Mouse (Mus musculus) ES-CJ7 (cell line): ENCODE data around the gene Usp47.
A peak's percentile ranks its signal among the peaks of the same experiment; 100 is the strongest.

ENCODE experiments used
- DNase-seq: peaks from one replicate; pipeline ENCODE4 v3.0.0; 2011; ENCODE audit warnings: low read depth, low spot score

The Usp47 gene

DNA sequence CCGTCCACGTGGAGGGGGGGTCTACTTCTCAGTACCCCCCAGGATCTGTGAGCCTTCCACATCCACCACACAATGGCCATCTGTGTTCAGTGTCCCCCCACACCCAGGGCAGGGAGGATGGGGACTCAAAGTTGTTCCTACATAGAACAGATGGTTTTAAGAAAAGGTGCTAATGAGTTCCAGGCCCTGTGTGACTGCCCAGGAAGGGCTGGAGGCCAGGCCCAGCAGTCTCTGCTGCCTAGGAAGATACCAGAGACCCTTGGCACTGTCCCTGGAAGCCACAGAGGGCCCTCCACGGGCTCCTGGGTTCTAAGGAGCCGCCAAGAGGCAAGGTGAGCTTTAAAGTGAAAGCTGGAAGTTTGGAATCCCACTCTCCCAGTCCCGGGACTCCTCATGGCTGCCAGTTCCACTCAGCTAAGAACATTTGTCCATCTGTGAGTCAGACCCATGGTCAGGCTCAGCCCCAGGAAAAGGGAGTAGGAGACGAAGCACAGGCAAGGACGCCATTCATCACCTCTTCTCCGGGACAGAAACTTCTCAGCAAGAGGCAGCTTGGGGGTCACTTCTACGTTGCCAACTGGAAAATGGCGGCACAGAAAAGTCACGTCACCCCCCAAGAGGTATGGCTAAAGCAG is 98.7 kb downstream of the Usp47 start:
- DNase-seq: no peak

DNA sequence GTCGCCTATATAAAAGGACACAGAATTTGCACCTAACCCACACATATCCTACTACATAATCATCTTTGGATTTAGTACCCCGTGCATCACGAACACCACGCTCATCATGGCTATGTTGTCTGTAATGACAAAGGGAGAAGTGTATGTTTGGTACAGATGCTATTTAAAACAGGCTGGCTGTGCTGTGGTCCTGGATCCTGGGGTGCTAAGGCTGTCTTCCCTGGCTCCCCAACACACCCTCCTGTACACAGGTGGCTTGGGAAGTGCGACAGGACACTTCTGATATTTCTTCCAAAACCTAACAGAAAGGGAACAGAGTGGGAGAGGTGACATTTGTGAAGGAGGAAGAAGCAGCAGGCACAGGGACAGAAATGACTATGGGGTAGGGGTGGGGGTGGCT is 100.3 kb downstream of the Usp47 start:
- no peak for DNase-seq

DNA sequence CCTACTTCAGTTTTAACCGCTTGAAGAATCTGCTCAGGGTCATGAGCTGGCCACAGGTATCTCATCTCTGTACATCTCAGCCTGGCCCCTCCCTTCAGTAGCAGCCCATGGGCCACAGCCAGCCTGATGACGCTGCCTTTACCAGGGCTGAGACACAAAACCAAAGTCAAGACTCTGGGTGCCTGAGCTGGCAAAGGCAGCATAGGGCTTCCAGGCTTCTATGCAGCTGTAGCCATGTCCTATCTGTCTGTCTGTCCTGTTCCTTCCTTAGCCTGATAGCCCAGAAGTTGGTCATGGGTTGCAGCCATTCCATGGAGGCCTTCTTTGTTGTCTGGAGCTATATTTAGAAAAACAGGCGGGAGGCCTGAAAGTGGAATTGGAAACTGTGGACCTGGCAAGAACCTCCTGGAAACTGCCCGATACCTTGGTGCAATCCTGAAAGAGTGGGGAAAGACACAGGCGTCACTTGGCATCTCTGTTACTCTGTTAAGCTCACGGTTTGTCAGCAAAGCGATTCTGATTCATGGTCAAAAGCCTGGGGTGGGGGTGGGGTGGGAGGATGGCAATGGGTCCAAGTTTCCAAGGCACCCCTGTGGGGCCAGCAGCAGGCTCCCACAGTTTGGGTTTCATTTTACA is 102.4 kb downstream of the Usp47 start:
- no peak for DNase-seq

DNA sequence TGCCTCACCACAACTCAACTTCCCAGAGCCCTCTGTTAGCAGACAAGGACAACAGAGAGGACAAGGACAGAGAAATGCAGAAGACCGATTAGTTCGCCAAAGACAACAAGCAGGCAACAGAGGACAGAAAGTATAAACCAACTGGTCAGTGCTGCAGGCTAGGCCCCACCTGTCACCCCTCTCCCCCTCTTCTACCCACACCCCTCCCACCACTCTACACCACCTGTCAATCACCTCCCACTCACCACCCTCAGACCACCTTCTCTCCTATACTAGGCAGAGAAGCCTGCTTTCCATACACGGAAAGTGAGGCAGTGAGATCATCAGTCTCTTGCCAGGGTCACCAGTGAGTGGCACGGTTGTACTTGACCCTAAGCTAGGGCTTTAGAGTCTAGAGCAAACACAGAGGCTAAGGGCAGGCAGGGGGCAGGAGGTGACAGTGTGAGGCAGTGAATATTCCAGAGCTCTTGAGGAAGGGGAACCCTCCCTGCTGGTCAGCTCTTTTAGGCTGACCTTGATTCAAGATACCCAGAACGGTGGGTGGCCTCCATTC is 103.9 kb downstream of the Usp47 start:
- DNase-seq: no peak

DNA sequence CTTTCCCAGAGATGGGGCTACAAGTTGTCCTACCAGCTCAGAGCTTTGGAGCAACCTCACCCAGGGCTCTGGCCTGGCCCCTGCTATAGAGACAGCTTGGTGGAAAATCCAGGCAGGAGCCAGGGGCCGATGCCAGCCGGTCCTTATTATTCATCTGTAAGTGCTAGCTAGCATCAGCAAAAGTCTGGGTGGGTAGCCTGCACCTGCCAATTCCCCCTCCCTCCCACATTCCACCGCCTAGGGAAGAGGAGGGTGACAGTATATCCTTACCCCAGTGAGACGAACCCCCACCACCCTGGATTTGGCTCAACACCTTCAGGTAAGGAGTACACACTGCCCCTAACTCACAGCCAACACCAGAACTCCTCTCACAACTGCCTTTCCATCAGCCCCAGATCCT is 104.7 kb downstream of the Usp47 start:
- no peak for DNase-seq

DNA sequence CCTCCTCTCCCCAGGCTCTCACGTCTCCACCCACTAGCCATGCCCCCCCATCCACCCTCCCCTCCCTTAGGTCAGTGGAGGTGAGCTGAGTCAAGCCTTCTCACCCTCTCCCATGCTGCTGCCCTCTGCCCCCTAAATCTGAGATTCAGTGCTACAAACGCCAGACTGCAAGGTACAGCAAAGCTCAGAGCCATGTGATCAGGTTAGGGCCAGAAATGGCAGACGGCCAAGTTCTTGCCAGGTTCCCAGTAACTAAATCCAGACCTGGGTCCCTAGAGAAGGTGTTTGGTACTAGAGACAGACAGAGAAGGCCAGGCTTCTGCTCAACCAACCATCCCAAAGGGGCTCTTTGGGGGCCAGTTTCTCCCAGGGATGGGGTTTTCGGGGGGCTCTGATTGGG is 105.5 kb downstream of the Usp47 start:
- no peak for DNase-seq

DNA sequence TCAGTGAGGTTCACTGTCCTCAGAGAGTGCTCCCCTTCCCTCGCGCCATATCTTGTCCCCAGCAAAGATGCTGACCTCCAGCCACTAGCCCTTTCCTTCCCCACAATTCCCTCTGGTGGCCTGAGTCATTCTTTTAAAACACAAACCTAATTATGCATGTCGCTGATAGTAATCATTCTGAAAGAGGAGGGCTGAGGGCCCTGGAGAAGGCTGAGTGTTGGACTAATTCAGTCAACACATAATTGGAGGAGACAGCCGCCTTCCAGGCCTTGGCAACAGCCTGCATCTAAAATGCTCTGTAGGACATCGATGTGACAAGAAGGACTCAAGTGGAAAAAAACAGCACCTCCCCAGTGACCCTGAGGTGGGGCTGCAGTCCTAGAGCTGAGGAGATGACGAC is 106.5 kb downstream of the Usp47 start:
- DNase-seq: no peak

DNA sequence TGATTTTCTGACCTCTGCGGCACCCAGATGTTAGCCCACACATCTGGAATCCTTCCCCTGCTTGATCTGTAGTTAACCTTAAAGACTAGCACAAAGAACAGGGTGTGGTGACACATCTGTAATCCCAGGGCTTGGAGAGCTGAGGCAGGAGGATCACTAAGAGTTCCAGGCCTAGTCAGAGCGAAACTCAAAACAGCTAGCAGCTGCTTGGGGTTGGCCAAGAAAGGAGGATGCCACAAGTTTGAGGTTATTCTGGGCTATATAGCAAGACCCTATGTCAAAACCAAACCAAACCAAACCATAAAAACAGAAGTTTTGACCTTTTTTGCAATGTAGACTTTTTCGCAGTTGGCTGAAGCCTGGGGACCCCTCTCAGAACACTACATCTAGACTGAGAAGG is 107.4 kb downstream of the Usp47 start:
- DNase-seq: peak; percentile 24

DNA sequence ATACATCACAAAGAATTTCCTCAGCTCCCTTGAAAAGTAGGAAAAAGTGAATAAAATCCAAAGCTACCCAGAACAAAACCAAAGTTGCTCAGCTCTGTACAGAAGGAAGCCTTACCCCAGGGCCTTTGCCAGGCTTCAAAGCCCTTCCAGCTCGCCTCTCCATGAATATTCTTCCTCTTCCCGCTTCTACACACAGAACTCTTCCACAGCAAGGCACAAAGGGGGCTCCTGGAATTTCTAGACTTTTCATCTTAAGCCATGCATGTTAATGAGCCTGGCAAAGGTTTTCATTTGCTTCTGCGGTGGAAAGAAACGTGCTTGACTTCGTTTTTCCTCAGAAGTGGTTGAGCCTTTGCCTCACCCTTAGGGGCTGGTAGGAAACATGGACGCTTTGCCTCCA is 108.7 kb downstream of the Usp47 start:
- DNase-seq: no peak

DNA sequence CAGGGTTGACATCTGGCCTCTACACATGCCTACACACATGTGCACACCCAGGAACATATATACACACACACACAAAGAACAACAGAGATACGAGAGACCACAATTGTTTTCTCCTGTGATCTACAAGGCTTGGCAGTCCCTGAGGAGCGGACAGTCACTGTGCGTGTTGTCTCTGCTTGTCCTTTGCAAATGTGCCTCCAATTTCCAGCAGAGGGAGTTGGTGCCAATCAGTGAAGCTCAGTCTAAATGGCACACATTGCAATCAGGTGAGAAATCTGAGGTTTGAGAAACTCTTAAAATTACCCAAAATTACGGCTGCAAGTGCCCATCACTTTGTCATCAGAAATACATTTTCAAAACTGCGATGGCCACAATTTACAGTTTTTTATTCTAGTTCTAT is 110.0 kb downstream of the Usp47 start:
- DNase-seq: no peak

DNA sequence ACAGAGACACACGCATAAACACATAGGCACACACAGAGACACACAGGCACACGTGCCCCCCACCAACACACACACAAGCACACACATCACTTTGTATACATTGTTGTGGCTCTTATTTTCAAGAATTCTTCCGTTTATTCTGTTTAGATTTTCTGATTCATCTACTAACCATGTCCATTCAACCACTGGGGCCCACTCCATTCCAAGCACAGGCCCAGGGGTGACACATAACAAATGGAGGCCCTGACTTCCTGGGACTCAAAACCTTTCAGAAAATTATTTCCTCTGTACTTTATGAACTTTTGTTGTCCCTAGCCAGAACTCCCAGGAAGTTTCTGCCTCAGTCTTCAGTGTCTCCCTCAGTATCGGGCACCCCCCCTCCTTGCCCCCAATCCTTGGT is 111.9 kb downstream of the Usp47 start:
- DNase-seq: no peak

DNA sequence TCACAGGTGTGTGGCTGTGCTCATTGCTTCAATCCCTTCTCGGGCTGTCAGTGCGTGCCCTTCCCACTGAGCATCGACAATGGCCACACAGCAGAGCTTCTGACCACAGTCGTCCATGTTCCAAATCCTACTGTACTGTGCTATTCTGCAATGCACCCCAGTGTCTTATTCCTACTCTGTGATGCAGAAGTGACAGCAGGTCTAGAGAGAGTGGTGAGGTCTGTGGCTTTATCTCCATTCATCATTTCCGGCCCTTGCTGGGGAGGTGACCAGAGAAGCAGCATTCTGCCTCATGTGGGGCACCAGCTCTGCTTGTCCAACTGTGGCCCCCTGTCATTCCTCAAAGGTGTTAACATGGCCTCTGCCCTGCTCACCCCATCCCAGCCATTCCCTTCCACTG is 113.2 kb downstream of the Usp47 start:
- DNase-seq: no peak

DNA sequence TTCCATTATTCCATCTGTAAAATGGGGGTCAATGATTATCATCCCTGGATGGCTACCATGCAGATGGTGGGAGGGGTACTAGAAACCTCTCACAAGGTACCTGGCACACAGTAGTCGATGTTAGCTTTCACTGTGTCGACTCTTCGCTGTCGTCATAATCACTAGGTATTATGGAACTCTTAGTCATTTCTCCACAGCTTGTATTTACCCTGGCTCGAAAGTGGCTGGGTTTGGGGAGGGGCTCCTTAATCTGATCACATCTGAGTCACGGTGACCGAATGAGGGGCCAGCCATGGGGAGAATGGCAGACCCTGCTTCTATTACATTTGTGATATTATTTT is 114.8 kb downstream of the Usp47 start:
- no peak for DNase-seq

DNA sequence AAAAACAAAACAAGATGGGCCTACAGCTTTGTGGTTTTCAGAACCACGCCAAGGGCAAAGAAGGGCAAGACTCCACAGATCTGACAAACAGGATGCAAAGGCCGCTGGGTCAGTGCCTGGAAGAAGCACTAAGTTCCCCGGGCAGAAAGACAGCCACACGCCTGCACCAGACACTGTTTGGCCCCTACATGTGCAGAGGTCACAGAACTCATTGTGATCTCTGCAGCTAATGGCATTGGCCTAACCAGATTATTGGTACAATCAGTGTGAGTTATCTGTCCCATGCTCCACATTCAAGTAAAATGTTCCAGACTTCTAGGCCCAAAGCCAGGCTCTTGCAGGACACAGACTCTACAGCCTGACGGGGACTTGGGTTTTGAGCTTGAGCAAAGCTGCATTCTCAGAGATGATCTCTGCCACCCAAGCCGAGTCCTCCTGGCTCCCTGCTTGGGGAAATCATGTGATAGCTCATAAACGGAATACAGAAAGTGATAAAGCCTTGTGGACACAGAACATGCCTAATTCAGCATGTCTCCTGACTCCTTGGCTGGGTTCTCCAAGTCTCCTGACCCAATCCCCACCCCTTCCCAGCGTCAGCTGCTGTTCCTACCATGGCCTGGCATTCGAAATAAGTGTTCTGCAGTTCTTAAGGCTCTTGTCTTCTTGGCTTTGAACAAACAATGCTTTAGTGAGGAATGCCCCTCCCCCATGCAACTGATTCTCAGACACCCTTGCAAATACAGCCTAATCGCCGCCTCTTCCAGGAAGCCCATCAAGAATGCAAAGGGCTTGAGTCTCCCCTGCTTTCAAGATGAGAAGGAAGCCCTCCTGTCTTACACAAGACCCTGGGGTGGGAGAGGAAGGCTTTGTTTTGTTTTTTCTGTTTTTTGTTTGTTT is 115.5 kb downstream of the Usp47 start:
- DNase-seq: peak; percentile 73

DNA sequence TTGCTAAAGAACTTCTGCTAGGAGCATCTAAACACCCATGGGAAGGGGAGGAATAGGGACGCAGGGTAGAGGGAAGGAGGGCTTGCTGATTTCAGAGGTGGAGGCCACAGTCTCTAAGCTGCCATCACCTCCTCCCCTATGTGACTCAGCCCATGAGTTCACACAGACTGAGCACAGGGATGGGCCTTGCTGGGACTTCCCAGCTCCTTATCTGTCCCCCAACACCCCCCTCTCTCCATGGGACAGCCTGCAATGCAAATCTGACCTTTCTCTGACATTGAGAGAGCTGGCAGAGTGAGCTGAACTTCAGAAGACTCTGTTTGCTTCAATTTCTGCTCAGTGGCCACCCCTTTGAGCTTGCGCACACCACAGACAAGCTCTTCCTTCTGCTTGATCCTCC is 117.4 kb downstream of the Usp47 start:
- DNase-seq: peak; percentile 20

DNA sequence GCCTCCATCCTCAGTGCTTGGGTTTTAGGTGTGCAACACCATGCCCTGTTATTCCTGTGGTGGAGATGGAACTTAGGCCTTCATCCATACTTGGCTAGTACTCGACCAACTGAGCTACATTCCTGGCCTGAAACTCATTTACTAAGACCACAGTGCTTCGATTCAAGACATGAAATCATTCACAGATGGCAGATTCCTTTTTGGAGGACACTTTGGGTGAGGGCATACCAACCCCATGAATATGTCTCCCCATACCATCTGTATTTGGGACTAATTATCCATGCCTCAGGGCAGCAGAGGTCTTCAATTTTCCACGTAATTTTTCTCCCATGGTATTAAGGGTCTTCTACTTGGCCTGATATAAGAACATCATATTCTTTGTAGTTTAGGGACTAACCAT is 119.3 kb downstream of the Usp47 start:
- no peak for DNase-seq

DNA sequence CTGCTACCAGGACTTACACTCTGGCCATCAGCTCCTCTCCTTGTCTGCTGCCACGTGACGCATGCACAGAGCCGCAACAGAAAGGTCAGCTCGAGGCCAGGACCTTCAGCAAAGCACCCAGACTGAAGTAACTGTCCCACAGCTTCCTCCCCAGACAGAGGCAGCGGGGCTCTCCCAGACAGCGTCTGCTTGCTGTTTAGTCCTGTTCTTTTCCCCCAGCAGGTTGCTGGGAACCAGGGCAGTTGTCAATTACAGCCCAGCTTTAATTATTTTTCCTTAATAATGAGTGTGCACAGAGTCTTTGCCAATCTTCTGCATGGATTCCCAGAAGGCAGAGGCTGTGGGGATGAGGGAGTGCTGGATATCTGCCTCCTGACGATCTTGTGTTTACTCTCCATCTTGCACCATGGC is 119.8 kb downstream of the Usp47 start:
- DNase-seq: no peak

DNA sequence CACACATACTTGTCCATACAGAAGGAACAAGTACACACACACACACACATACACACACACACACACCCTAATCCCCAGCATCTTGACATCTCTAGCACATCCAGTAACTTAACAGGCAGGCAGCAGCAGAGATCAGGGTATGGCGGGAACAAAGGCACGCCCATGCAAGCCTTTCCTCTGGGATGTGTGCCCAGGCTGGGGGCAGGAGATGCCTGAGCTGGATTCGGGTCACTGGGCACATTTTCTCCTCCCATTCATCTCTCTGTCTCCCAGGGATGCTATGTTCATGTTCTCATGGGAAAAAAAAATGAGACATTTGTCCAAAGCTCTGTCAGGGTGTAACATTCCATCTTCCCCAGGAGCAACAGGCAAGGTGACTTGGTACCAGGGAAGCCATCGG is 120.7 kb downstream of the Usp47 start:
- DNase-seq: no peak

DNA sequence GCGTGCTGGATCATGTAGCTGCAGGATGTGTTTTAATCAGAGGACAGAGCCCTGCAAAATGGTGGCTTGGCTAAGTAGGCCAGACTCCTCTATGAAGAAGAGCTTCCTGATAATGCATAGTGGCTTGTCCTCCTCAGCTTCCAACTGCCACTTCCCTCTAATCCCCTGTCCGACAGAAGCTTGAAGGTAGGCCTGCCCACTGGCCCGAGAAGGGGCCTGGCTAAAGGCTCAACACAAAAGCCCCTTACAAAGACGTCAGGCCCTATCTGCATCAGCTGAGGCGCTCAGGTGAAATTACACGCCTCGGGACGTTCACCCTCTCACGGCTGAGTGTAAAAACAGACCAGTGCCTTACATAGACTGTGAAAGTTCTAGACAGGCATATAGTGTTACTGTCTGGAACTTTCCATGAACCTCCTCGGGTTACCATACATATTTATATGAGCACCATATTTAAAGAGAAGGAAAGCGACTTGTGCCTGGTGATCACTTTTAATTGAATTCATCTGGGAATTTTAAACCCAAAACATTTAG is 121.4 kb downstream of the Usp47 start:
- no peak for DNase-seq

DNA sequence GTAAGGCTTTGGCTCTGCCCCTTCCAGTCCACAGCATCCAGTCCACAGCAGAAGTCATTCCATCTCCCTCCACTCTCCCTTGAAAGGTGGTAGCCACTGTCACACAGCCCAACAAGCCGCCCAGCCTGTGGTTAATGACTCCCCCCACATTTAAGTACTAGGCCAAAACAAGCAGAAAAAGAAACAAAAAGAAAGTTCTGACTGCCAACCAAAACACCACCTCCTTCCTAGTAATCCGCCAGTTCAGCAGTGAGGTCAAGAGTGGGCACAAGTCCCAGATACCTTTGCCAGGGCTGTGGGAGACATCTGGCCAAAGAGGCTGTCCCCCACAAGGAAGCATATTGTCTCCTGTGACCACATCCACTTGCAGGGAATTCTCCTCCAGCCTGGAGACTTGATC is 124.7 kb downstream of the Usp47 start:
- no peak for DNase-seq

DNA sequence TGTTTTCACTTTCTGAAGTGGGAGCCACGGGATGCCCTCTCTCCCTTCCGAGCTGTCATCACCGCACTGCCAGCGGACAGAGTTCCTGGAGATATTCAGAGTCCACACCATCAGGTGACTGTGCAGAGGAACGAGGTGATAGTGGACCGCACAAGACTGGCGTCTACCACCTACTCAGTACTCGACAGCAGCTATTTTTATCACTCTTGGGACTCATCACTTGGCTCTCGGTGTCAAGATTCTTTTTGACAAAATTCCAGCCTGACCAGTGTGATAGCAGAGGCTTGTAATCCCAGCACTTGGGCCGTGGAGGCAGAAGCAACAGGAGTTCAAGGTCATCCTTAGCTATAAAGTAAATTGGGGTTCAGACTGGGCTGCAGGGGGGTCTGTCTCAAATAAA is 125.8 kb downstream of the Usp47 start:
- no peak for DNase-seq

DNA sequence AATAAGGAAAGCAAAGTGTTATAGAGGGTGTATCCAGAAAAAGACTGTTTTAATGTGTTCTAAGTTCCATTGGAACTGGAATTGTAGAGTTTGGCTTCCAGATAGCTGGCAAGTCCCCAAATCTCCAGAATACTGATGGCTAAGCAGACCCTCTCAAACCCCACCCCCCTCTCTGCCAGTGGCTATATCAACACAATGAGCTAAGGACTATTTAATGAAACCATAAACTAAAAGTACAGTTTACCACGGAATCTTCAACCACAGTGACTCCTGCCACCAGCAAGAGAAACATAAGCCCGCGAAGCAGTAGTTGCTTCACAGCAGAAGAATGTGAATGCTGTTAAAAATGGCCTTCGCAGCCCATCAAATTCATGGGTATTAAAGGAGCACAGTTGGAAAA is 131.1 kb downstream of the Usp47 start:
- no peak for DNase-seq
